Mouse (Mus musculus): ENCODE results near the gene Efna5.

GRCm38 (mm10) chr17:62853741-62854140, 27.4 kb downstream of the Efna5 start:
- no peak for TF ChIP-seq POLR2A (IDR thresholded peaks at IDR 0.05; ENCODE audit: low read depth, low read length)
- no peak for TF ChIP-seq CTCF (conservative IDR thresholded peaks at IDR 0.05; ENCODE audit: insufficient read depth, insufficient read length, low read depth, low read length)
